In genomic region chr13:93440167-93440566, GRCm38 (mm10) we compare ENCODE assay signal across 13 mouse cellular contexts. TPM values are rescaled to one million over a fixed set of nuclear protein-coding genes. Genes with fewer than 3 reads are reported as not detected.
A peak's percentile ranks its signal among the peaks of the same experiment; 100 is the strongest.
DNase-seq lines count a peak whose midpoint lies in the region; ATAC-seq and TF ChIP-seq lines count a peak whose summit lies in the region.
"Had no signal": no experiment of that assay in that cellular context is flagged by ENCODE, and none has a peak within 500 bp of the region (broad histone marks: within the 10 kb centered on the region; RNA-seq: fewer than 3 reads in every experiment).

No protein-coding gene starts in this region.

- WGBS in lung, embryonic 15.5 days, result 94% methylated on average over 3 of the region's 3 CpGs
- WGBS in liver, embryonic 14.5 days (ENCODE audit: insufficient replicate concordance), result 75% methylated on average over 3 of the region's 3 CpGs
- 94% methylated on average over 3 of the region's 3 CpGs for WGBS in stomach, embryonic 16.5 days

- peak; percentile 2 for DNase-seq in CD4-positive, CD25-positive, alpha-beta regulatory T cell, adult 2 months (ENCODE audit: low read depth, low spot score)
- no peak for DNase-seq in lung, postnatal 14 days
- no peak for DNase-seq in liver, embryonic 14.5 days (ENCODE audit: low read depth in 3 of 3, low spot score in 3 of 3)
- no peak for DNase-seq in layer of hippocampus, adult 8-10 months (ENCODE audit: low spot score in 2 of 2)
- no peak for DNase-seq in left cerebral cortex, adult 11 months (ENCODE audit: low spot score)
- DNase-seq: cerebellum, adult 9-11 months; layer of hippocampus, postnatal 36 days; lung, postnatal 36 days; thymus, postnatal 14 days had no signal

- H3K4me1 ChIP-seq in lung, embryonic 15.5 days, result no peaks in the 10 kb centered on the region
- no peaks in the 10 kb centered on the region for H3K4me1 ChIP-seq in liver, embryonic 14.5 days (replicated peaks; ENCODE audit: control insufficient read depth in 2 of 2, insufficient read depth in 2 of 2, low read length in 1 of 2)
- no peaks in the 10 kb centered on the region for H3K4me1 ChIP-seq in stomach, embryonic 16.5 days (ENCODE audit: control insufficient read depth, insufficient read depth, low read length)

- no peak for TF ChIP-seq CTCF in liver, embryonic 14.5 days (IDR thresholded peaks at IDR 0.05; ENCODE audit: low read depth)

- peaks cover 21% of the 10 kb centered on the region; the same call in 1 of the 2 replicates for H3K36me3 ChIP-seq in lung, embryonic 15.5 days
- H3K36me3 ChIP-seq in liver, embryonic 14.5 days (replicated peaks; ENCODE audit: control insufficient read depth, insufficient read depth, low read depth), result peaks cover 17% of the 10 kb centered on the region
- peaks cover 7% of the 10 kb centered on the region for H3K36me3 ChIP-seq in stomach, embryonic 16.5 days (ENCODE audit: control insufficient read depth, insufficient read depth, low read length)

- H3K27me3 ChIP-seq in lung, embryonic 15.5 days, result no peaks in the 10 kb centered on the region
- H3K27me3 ChIP-seq in liver, embryonic 14.5 days (ENCODE audit: control insufficient read depth, insufficient read depth, low read length), result no peaks in the 10 kb centered on the region
- H3K27me3 ChIP-seq in stomach, embryonic 16.5 days (ENCODE audit: control insufficient read depth, insufficient read depth, low read length), result no peaks in the 10 kb centered on the region

- H3K9ac ChIP-seq in lung, embryonic 15.5 days, result no peak overlapping the region
- H3K9ac ChIP-seq in liver, embryonic 14.5 days (replicated peaks), result no peak overlapping the region
- H3K9ac ChIP-seq in stomach, embryonic 16.5 days (ENCODE audit: low read length), result no peak overlapping the region

- no peak for TF ChIP-seq EP300 in liver, embryonic 14.5 days (IDR thresholded peaks at IDR 0.05; ENCODE audit: low read depth)

- H3K27ac ChIP-seq in lung, embryonic 15.5 days, result no peak overlapping the region
- H3K27ac ChIP-seq in liver, embryonic 14.5 days, result no peak overlapping the region
- no peak overlapping the region for H3K27ac ChIP-seq in stomach, embryonic 16.5 days (ENCODE audit: low read length)

- no peak overlapping the region for H3K4me2 ChIP-seq in lung, embryonic 15.5 days
- no peak overlapping the region for H3K4me2 ChIP-seq in liver, embryonic 14.5 days (ENCODE audit: low read depth)
- no peak overlapping the region for H3K4me2 ChIP-seq in stomach, embryonic 16.5 days (ENCODE audit: low read depth, low read length)

- no peak for ATAC-seq in CD4-positive, CD25-positive, alpha-beta regulatory T cell, adult 4 months
- ATAC-seq in lung, embryonic 15.5 days (ENCODE audit: borderline replicate concordance, extremely low read depth, low FRiP score, low TSS enrichment), result peak; percentile 69; the same call in 1 of the 2 replicates
- ATAC-seq in liver, embryonic 14.5 days (ENCODE audit: insufficient read depth), result peak; percentile 35; the same call in 1 of the 2 replicates
- peak; percentile 33; the same call in 1 of the 2 replicates for ATAC-seq in stomach, embryonic 16.5 days (ENCODE audit: insufficient read depth, low FRiP score)
- ATAC-seq: intestine, embryonic 16.5 days had no signal

- H3K9me3 ChIP-seq in lung, embryonic 15.5 days, result no peaks in the 10 kb centered on the region
- H3K9me3 ChIP-seq in liver, embryonic 14.5 days (ENCODE audit: control insufficient read depth, low read length), result no peaks in the 10 kb centered on the region
- no peaks in the 10 kb centered on the region for H3K9me3 ChIP-seq in stomach, embryonic 16.5 days (replicated peaks; ENCODE audit: control insufficient read depth, low read length)

- H3K4me3 ChIP-seq in lung, embryonic 15.5 days, result no peak overlapping the region
- H3K4me3 ChIP-seq in liver, embryonic 14.5 days (ENCODE audit: insufficient read depth in 1 of 2, low read depth in 2 of 2, low read length in 2 of 2), result no peak overlapping the region
- H3K4me3 ChIP-seq in stomach, embryonic 16.5 days (replicated peaks; ENCODE audit: low read length), result no peak overlapping the region

RNA-seq across cellular contexts. Expression of gene Jmy, which starts 59.4 kb away (rescaled TPM):
- polyA plus RNA-seq in CD4-positive, CD25-positive, alpha-beta regulatory T cell, adult 4 months (2017; shearing (Covaris generic)), result 1 to 10 TPM; 1.4 to 2.7 TPM
- 7.2 and 8.4 TPM in 2 replicates for polyA plus RNA-seq in lung, embryonic 15.5 days (2015; fragmentation: Nextera tagmentation; extraction: Ambion mirVana)
- 1.9 and 2.8 TPM in 2 replicates for polyA plus RNA-seq in liver, embryonic 14.5 days (2012; rRNA removed)
- polyA plus RNA-seq in liver, embryonic 14.5 days (2014; fragmentation: Nextera tagmentation; extraction: Ambion mirVana), result 2.3 TPM in 2 replicates
- polyA plus RNA-seq in stomach, embryonic 16.5 days (2015; fragmentation: Nextera tagmentation; extraction: Ambion mirVana), result 2.6 and 3.0 TPM in 2 replicates
- total RNA-seq in layer of hippocampus, adult 8-10 months (2022), result 10 to 100 TPM; 34.4 to 39.6 (median 37.0) TPM
